Comparison of ENCODE assay signal across 26 mouse cellular contexts in genomic region chr13:98425026-98425425, GRCm38 (mm10).
DNase-seq lines count a peak whose midpoint lies in the region; ATAC-seq and TF ChIP-seq lines count a peak whose summit lies in the region.
"Had no signal": no experiment of that assay in that cellular context is flagged by ENCODE, and none has a peak within 500 bp of the region (broad histone marks: within the 10 kb centered on the region; RNA-seq: fewer than 3 reads in every experiment).

No protein-coding gene starts in this region.

- H3K9me3 ChIP-seq in CH12.LX (replicated peaks; ENCODE audit: low read length) (no peaks in the 10 kb centered on the region), MEL (replicated peaks; ENCODE audit: insufficient read depth, low read length) (no peaks in the 10 kb centered on the region)
- no peaks in the 10 kb centered on the region for H3K9me3 ChIP-seq in intestine, embryonic 16.5 days (ENCODE audit: control insufficient read depth, low read length)
- H3K9me3 ChIP-seq: G1E had no signal

- H3K79me3 ChIP-seq in C2C12 (ENCODE audit: low read depth) = no peaks in the 10 kb centered on the region

- H3K27ac ChIP-seq in CH12.LX (ENCODE audit: insufficient read depth, low read depth) (no peak overlapping the region), MEL (ENCODE audit: control insufficient read depth, low read depth, low read length) (no peak overlapping the region)
- H3K27ac ChIP-seq in intestine, embryonic 16.5 days (ENCODE audit: low read length) = no peak overlapping the region

- peaks cover 7% of the 10 kb centered on the region for H3K27me3 ChIP-seq in C2C12 (ENCODE audit: control insufficient read depth, insufficient read depth, insufficient read length)
- H3K27me3 ChIP-seq in CH12.LX (replicated peaks) = no peaks in the 10 kb centered on the region
- peaks cover 0 to 3% of the 10 kb centered on the region in 2 experiments; a peak in 1 of 4 replicates for H3K27me3 ChIP-seq in MEL (ENCODE audit: control insufficient read depth in 1 of 2, insufficient read depth in 2 of 2, low read length in 2 of 2)
- peaks cover 23% of the 10 kb centered on the region; the same call in 1 of the 2 replicates for H3K27me3 ChIP-seq in intestine, embryonic 16.5 days (replicated peaks; ENCODE audit: control insufficient read depth, insufficient read depth, low read length)
- H3K27me3 ChIP-seq: Patski had no signal

- dilution Hi-C loops in CH12.LX (cut with MboI; ENCODE audit: extremely low pct_ligation_motif_present, extremely low pct_unique_long_range_greater_than_20kb, low sequenced_read_pairs) = no loop called here

- DNase-seq in 416B (ENCODE audit: low read depth) (peak; percentile 33), CH12.LX (ENCODE audit: extremely low read depth) (no peak), MEL (ENCODE audit: low read depth, low spot score) (peak; percentile 8)
- DNase-seq in T-cell, adult 2 months (ENCODE audit: low spot score) = no peak
- DNase-seq in gastrocnemius, adult 8-10 months (ENCODE audit: low spot score in 2 of 2) = no peak
- DNase-seq in embryo, embryonic 11 days = no peak
- DNase-seq: adrenal gland, adult 2 months; adrenal gland, adult 8-10 months; adrenal gland, postnatal 10 days; adrenal gland, postnatal 14 days; adrenal gland, postnatal 25 days; adrenal gland, postnatal 36 days; B cell, adult 2 months; cerebellum, adult 11 months; cerebellum, adult 11-12 months; cerebellum, adult 18-20 months; cerebellum, adult 2 months; cerebellum, adult 8-10 months; cerebellum, adult 9-10 months; cerebellum, adult 9-11 months had no signal

- no peak for ATAC-seq in intestine, embryonic 16.5 days
- ATAC-seq: activated CD4-positive, CD25-positive, alpha-beta regulatory T cell, adult 4 months; CD4-positive, CD25-positive, alpha-beta regulatory T cell, adult 4 months; Patski had no signal

- H3K79me2 ChIP-seq in C2C12 (ENCODE audit: control insufficient read depth, insufficient read depth) (no peaks in the 10 kb centered on the region), CH12.LX (replicated peaks; ENCODE audit: control insufficient read depth, extremely low read depth, insufficient read depth, poor library complexity, severe bottlenecking) (no peaks in the 10 kb centered on the region), MEL (ENCODE audit: control insufficient read depth, insufficient read depth, low read length, poor library complexity) (no peaks in the 10 kb centered on the region)

- TF ChIP-seq POLR2A in CH12.LX (IDR thresholded peaks at IDR 0.05; ENCODE audit: low read depth, low read length) (no peak), MEL (IDR thresholded peaks at IDR 0.05; ENCODE audit: control insufficient read depth in 1 of 2, insufficient read depth in 1 of 2, low read depth in 1 of 2, low read length in 2 of 2, poor library complexity in 1 of 2) (no peak)

- TF ChIP-seq CTCF in C2C12 (IDR thresholded peaks at IDR 0.05; ENCODE audit: control insufficient read depth, insufficient read depth, insufficient read length) (no peak), CH12.LX (conservative IDR thresholded peaks at IDR 0.05 in 1 of 2, IDR thresholded peaks at IDR 0.05 in 1 of 2; ENCODE audit: low read depth in 2 of 2, low read length in 2 of 2) (no peak), MEL (IDR thresholded peaks at IDR 0.05 in 2 of 3, conservative IDR thresholded peaks at IDR 0.05 in 1 of 3; ENCODE audit: control insufficient read depth in 1 of 3, insufficient read depth in 1 of 3, low read depth in 2 of 3, low read length in 3 of 3, poor library complexity in 1 of 3, severe bottlenecking in 1 of 3) (no peak)

- peak overlapping the region; percentile 31; the same call in 1 of the 2 replicates for H3K4me2 ChIP-seq in CH12.LX (ENCODE audit: insufficient read depth, low read depth, poor library complexity, severe bottlenecking)
- H3K4me2 ChIP-seq in intestine, embryonic 16.5 days (ENCODE audit: low read depth, low read length) = no peak overlapping the region

- H3K4me3 ChIP-seq in C2C12 (ENCODE audit: insufficient read depth, poor library complexity, severe bottlenecking) (no peak overlapping the region), CH12.LX (replicated peaks in 1 of 3; ENCODE audit: low read depth in 2 of 3, low read length in 2 of 3, poor library complexity in 1 of 3) (no peak overlapping the region), MEL (ENCODE audit: control insufficient read depth in 1 of 2, insufficient read depth in 1 of 2, low read depth in 2 of 2, low read length in 2 of 2) (peak overlapping the region; percentile 10 to 35; a peak in 3 of 4 replicates)
- no peak overlapping the region for H3K4me3 ChIP-seq in intestine, embryonic 16.5 days (ENCODE audit: low read length)

- WGBS in intestine, embryonic 16.5 days = 91% methylated on average over 7 of the region's 7 CpGs

- TF ChIP-seq EP300 in CH12.LX (IDR thresholded peaks at IDR 0.05; ENCODE audit: low read length) = no peak
- no peak for TF ChIP-seq EP300 in MEL (IDR thresholded peaks at IDR 0.05; ENCODE audit: low read depth in 1 of 2, low read length in 2 of 2)

- no peak overlapping the region for H3ac ChIP-seq in C2C12 (ENCODE audit: control insufficient read depth, insufficient read length, low read depth)

- TF ChIP-seq RAD21 in CH12.LX (IDR thresholded peaks at IDR 0.05; ENCODE audit: low read depth, low read length) (no peak), MEL (IDR thresholded peaks at IDR 0.05; ENCODE audit: low read depth, low read length) (no peak)

- in situ Hi-C loops in CH12.LX (cut with MboI; ENCODE audit: low pct_ligation_motif_present, low pct_unique_long_range_greater_than_20kb, low sequenced_read_pairs) = no loop called here

- H3K9ac ChIP-seq in CH12.LX (ENCODE audit: insufficient read depth, low read depth) = no peak overlapping the region
- no peak overlapping the region for H3K9ac ChIP-seq in MEL (ENCODE audit: control insufficient read depth, low read depth, low read length, poor library complexity, severe bottlenecking)
- H3K9ac ChIP-seq in intestine, embryonic 16.5 days (ENCODE audit: low read depth, low read length) = no peak overlapping the region

- H3K4me1 ChIP-seq in CH12.LX (ENCODE audit: control insufficient read depth in 1 of 2, insufficient read depth in 2 of 2) (peaks cover 4 to 6% of the 10 kb centered on the region in 2 experiments), MEL (ENCODE audit: control insufficient read depth in 1 of 2, insufficient read depth in 2 of 2, low read length in 2 of 2) (peaks cover 0 to 3% of the 10 kb centered on the region in 2 experiments; a peak in 2 of 4 replicates)
- peaks cover 4% of the 10 kb centered on the region for H3K4me1 ChIP-seq in intestine, embryonic 16.5 days (ENCODE audit: control insufficient read depth, insufficient read depth, low read length)

- H3K36me3 ChIP-seq in C2C12 (ENCODE audit: control insufficient read depth, insufficient read depth) (no peaks in the 10 kb centered on the region), CH12.LX (replicated peaks in 1 of 2; ENCODE audit: control insufficient read depth in 1 of 2, insufficient read depth in 1 of 2, low read length in 1 of 2) (no peaks in the 10 kb centered on the region), MEL (ENCODE audit: control insufficient read depth in 1 of 2, insufficient read depth in 2 of 2, low read length in 2 of 2) (peaks cover 0 to 2% of the 10 kb centered on the region in 2 experiments; a peak in 2 of 4 replicates)
- no peaks in the 10 kb centered on the region for H3K36me3 ChIP-seq in intestine, embryonic 16.5 days (ENCODE audit: control insufficient read depth, insufficient read depth, low read length)
- H3K36me3 ChIP-seq: G1E had no signal

TF ChIP-seq in C2C12, 6 proteins besides CTCF, POLR2A, EP300 and RAD21:
- TF ChIP-seq MAX (IDR thresholded peaks at IDR 0.05) (no peak), CEBPB (IDR thresholded peaks at IDR 0.05; ENCODE audit: low read depth) (no peak), USF1 (IDR thresholded peaks at IDR 0.05; ENCODE audit: low read depth) (peak; percentile 52), MYOG (IDR thresholded peaks at IDR 0.05; ENCODE audit: control insufficient read depth, extremely low read depth, insufficient read length) (no peak)

TF ChIP-seq in CH12.LX, 34 proteins besides CTCF, POLR2A, EP300 and RAD21:
- TF ChIP-seq ZNF384 (IDR thresholded peaks at IDR 0.05; ENCODE audit: low read depth, low read length) (no peak), JUND (conservative IDR thresholded peaks at IDR 0.05; ENCODE audit: low read depth, low read length) (no peak), USF2 (conservative IDR thresholded peaks at IDR 0.05; ENCODE audit: low read depth, low read length) (0 out of 2 replicates have a peak, but pooled peaks have one; percentile 30), ETS1 (conservative IDR thresholded peaks at IDR 0.05; ENCODE audit: low read depth, low read length) (no peak), MAX (IDR thresholded peaks at IDR 0.05; ENCODE audit: low read length) (no peak), USF1 (IDR thresholded peaks at IDR 0.05; ENCODE audit: low read depth, low read length) (peak; percentile 31), BHLHE40 (IDR thresholded peaks at IDR 0.05; ENCODE audit: low read depth, low read length) (0 out of 2 replicates have a peak, but pooled peaks have one; percentile 23)
TF ChIP-seq in CH12.LX: peak in this region for 3.

TF ChIP-seq in MEL, 35 proteins besides CTCF, POLR2A, EP300 and RAD21:
- 0 out of 4 replicates have a peak, but pooled peaks of 1 of the 2 experiments have one; percentile 26 for TF ChIP-seq USF2 (IDR thresholded peaks at IDR 0.05; ENCODE audit: borderline replicate concordance in 1 of 2, insufficient read depth in 1 of 2, low read depth in 1 of 2, low read length in 2 of 2)
- TF ChIP-seq MAX (IDR thresholded peaks at IDR 0.05; ENCODE audit: low read length) = no peak
- peak; percentile 82 for TF ChIP-seq USF1 (IDR thresholded peaks at IDR 0.05; ENCODE audit: low read depth, low read length)
- no peak for TF ChIP-seq ZNF384 (IDR thresholded peaks at IDR 0.05; ENCODE audit: low read depth, low read length)
TF ChIP-seq in MEL: peak in this region for 2.

Comparison
In these comparisons a context has a peak if more than half of its experiments do, and no peak if none do; other contexts are left out.
1. DNase-seq: peak in 416B (single experiment) and MEL (single experiment); none in CH12.LX (single experiment), T-cell, adult 2 months (single experiment), gastrocnemius, adult 8-10 months (0 of 2) and embryo, embryonic 11 days (single experiment).
2. H3K4me3 ChIP-seq: peak in MEL (2 of 2); none in C2C12 (single experiment), CH12.LX (0 of 3) and intestine, embryonic 16.5 days (single experiment).